Mouse (Mus musculus) embryonic facial prominence, embryonic 12.5 days (tissue): ENCODE data around the gene Rasal2. TPM values are rescaled to one million over a fixed set of nuclear protein-coding genes. Genes with fewer than 3 reads are reported as not detected.

ENCODE experiments used
- ATAC-seq: fragments of 200-750 bp; cut with Nextera tagmentation; 2 replicates; pipeline ENCODE4 v1.8.0; 2017; ENCODE audit not compliant: insufficient number of reproducible peaks, insufficient read depth, low FRiP score, low TSS enrichment
- H3K27ac ChIP-seq: fragments of 300-500 bp; sonication (generic); 2 replicates; pipeline ENCODE4 v1.5.1; 2016; ENCODE audit warnings: mild to moderate bottlenecking
- H3K27me3 ChIP-seq: fragments of 300-500 bp; sonication (generic); 2 replicates; pipeline ENCODE4 v1.6.1; 2016; ENCODE audit warnings: mild to moderate bottlenecking, moderate library complexity
- H3K36me3 ChIP-seq: fragments of 300-500 bp; sonication (generic); 2 replicates; pipeline ENCODE4 v1.6.1; 2016; ENCODE audit warnings: mild to moderate bottlenecking
- H3K4me1 ChIP-seq: fragments of 300-500 bp; sonication (generic); 2 replicates; pipeline ENCODE4 v1.6.1; 2016
- H3K4me2 ChIP-seq: fragments of 300-500 bp; sonication (generic); replicated peaks from 2 replicates; pipeline ENCODE4 v1.6.1; 2016; ENCODE audit warnings: mild to moderate bottlenecking, moderate library complexity
- H3K4me3 ChIP-seq: fragments of 300-500 bp; sonication (generic); 2 replicates; pipeline ENCODE4 v1.5.1; 2016; ENCODE audit warnings: mild to moderate bottlenecking
- H3K9ac ChIP-seq: fragments of 300-500 bp; sonication (generic); 2 replicates; pipeline ENCODE4 v1.6.1; 2016; ENCODE audit warnings: mild to moderate bottlenecking, moderate library complexity
- H3K9me3 ChIP-seq: fragments of 300-500 bp; sonication (generic); 2 replicates; pipeline ENCODE4 v1.6.1; 2016; ENCODE audit warnings: mild to moderate bottlenecking, moderate library complexity
- whole genome bisulfite sequencing: fragments of 180-500 bp; shearing (Covaris S2); methylation state at CpG from one replicate; pipeline ENCODE4 v1.1.7; 2016; 5-methylcytosine and 5-hydroxymethylcytosine counted together
- polyA plus RNA-seq: library from polyadenylated mRNA; unstranded; fragments of >200 nt; fragmentation: Nextera tagmentation; extraction: Ambion mirVana; gene quantifications from 2 replicates; pipeline ENCODE4 v1.2.1, GENCODE M21; 2016

Rasal2 gene
- 15.8 and 16.2 TPM in 2 replicates for polyA plus RNA-seq

DNA sequence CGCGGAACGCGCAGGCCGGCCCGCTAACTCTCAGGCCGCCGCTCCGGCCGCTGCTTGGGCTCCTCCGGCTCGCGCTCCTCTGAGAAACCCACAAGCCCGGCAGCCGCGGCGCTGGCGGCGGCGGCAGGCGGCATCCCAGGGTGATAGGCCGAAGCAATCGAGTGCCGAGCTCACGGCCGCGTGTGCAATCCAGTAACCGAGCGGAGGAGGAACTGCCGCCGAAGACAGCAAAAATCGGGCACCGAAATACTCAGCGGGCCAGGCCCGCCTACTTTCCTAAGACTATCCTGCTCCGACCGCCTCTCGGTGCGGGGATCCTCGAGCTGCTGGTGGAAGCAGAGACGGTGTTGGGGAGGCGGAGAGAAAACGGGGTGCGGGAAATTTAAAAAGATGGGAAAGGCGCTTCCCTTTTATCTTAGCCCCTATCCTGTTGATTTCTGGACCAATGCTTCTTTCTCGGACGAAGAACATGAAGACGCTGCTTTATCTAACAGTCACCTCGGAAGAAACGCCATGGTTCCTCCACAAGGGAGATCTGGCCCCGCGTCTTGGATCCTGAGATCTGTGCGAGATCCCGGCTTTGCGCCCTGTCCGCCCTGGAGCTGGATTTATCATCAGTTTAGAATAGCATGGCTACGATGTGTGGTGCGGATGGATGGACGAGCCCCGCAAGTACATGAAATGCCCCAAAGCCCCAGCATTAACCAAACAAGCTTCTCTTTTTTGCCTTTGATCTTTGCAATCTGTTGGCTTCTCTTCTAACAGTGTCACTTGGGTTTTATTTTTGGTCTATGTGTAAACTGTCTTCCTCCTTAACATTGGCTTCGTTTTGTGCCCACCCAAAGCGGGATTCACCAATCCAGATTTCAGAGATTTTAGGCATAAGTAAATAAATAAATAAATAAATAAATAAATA lies at the start of gene Rasal2:
TSS of gene Rasal2 (minus strand) at position 142 of the 916 bp plus-strand sequence.
- H3K9me3 ChIP-seq: no peaks in the 10 kb centered on the region
- H3K27ac ChIP-seq: peak within 1 kb of the TSS; percentile 95
- WGBS: under 1% methylated on average over 62 of the region's 62 CpGs
- H3K4me3 ChIP-seq: peak within 1 kb of the TSS; percentile 95
- H3K27me3 ChIP-seq: no peaks in the 10 kb centered on the region
- ATAC-seq: peak; percentile 98
- H3K4me1 ChIP-seq: peaks cover 11% of the 10 kb centered on the region; the same call in 1 of the 2 replicates
- no peaks in the 10 kb centered on the region for H3K36me3 ChIP-seq
- H3K9ac ChIP-seq: peak within 1 kb of the TSS; percentile 88
- peak within 1 kb of the TSS; percentile 85 for H3K4me2 ChIP-seq

DNA sequence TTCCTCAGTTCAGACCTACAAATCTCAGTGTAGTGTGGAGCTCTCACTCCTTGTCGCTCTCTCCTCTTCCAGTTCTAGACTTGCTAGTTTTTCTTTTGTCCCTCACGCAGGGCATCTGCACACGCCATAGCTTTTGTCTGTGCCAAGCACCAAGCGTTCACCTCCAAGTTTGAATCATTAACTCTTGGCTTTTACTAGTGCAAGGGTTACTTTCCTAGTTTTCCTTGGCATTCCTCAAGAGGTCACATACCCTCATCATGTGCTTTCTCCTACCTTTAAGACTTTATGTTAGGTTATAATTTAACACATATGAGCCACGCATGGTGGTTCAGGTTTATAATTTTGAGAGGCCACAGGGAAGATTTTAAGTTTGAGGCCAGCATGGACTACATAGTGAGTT lies 48.9 kb upstream of the Rasal2 start:
- no peak overlapping the region for H3K4me2 ChIP-seq

DNA sequence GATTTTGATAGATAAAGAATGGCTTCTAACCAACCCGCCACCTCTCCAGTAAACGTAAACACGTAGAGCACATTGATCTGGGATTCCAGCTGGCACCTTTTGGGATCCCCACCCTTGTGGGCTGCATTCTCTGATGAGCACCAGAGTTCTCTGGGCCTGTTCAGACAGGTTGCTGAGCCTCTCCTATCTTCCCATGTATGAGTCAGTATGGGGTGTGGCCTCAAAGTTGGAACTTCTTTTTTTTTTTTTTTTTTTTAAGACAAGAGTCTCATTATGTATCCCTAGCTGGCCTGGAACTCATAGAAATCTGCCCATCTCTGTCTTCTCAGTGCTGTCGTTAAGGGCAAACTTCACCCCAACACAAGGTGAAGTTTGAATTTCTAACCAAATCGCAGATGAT lies 47.5 kb upstream of the Rasal2 start:
- WGBS: 85% methylated on average over 5 of the region's 5 CpGs
- Histone ChIP-seq H3K4me2 (no peak overlapping the region), H3K9ac (no peak overlapping the region), H3K4me3 (no peak overlapping the region), H3K9me3 (no peaks in the 10 kb centered on the region), H3K27me3 (no peaks in the 10 kb centered on the region), H3K27ac (no peak overlapping the region), H3K36me3 (no peaks in the 10 kb centered on the region), H3K4me1 (peaks cover 8% of the 10 kb centered on the region)
- ATAC-seq: no peak

More for the DNA sequence above, 48.9 kb upstream of the Rasal2 start:
- no peak overlapping the region for H3K9ac ChIP-seq
- no peaks in the 10 kb centered on the region for H3K36me3 ChIP-seq
- no peak overlapping the region for H3K27ac ChIP-seq
- no peak overlapping the region for H3K4me3 ChIP-seq
- H3K4me1 ChIP-seq: peaks cover 8% of the 10 kb centered on the region
- no peaks in the 10 kb centered on the region for H3K9me3 ChIP-seq
- no peak for ATAC-seq
- H3K27me3 ChIP-seq: no peaks in the 10 kb centered on the region
- 94% methylated on average over 5 of the region's 5 CpGs for WGBS

DNA sequence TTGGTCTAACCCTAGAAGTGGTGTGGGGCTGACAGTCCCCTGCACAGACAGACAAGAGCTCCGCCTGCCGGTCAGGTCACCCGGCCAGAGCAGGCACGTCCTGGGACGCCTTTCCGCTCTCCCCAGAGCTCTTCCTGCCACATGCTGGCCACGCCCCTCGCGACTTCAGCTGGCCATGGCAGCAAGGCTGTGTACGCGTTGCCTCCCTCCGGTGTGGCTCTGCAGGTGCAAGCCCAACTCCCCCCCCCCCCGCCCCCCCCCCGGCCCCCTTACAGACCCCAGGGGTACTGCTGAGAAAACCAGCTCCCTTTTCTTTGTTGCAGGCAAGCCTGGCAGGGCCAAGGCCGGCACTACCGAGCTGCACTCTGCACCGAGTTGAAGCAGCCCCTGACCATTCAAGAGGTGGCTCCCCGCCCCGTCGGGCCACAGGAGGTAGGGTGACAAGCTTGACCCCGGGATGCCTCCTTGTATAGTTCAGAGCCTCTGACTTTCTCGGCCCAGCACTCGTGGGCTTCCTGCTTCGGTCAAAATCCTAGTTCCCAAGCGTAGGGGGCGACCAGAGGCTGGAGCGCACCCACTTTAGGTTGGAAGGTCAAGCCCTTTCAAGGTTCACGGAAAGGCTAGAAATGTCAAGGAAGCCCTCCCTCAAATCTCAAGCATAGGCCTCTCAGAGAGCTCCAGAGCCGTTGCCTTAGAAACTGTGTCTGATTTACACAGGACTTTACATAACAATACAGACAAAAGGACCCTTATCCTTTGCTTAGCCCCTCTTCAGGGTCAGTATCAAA lies 46.2 kb upstream of the Rasal2 start, which contains the start of gene Cryzl2:
TSS of gene Cryzl2 (plus strand) at position 157 of the 788 bp plus-strand sequence.
- no peak within 1 kb of the TSS for H3K27ac ChIP-seq

DNA sequence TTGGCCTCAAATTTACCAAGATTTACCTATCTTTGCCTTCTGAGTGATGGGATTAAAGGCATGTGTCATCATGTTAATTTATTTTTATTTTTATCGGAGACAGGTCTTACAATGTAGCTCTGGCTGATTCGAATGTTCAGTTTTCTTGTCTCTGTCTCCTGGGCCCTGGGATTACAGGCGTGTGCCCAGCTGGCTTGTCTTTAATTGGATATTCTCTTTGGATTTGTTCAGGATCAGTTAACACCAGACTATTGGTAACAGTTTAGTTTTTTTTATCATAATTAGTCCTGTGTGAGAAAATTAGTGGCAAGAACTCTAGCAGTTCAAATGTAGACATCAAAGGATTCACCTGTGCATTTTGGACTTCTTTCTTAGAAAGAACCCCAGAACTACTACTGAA lies 45.4 kb upstream of the Rasal2 start:
- no peak overlapping the region for H3K9ac ChIP-seq
- no peaks in the 10 kb centered on the region for H3K36me3 ChIP-seq
- no peak for ATAC-seq
- peaks cover 11% of the 10 kb centered on the region for H3K4me1 ChIP-seq
- H3K4me3 ChIP-seq: no peak overlapping the region
- H3K27ac ChIP-seq: no peak overlapping the region
- no peaks in the 10 kb centered on the region for H3K27me3 ChIP-seq
- peak overlapping the region; percentile 63; the same call in 1 of the 2 replicates for H3K4me2 ChIP-seq
- WGBS: 79% methylated on average over 3 of the region's 3 CpGs
- no peaks in the 10 kb centered on the region for H3K9me3 ChIP-seq

More for the DNA sequence above, 46.2 kb upstream of the Rasal2 start, which contains the start of gene Cryzl2:
- peak within 1 kb of the TSS; percentile 40 for H3K4me3 ChIP-seq
- H3K4me1 ChIP-seq: peaks cover 8% of the 10 kb centered on the region
- H3K27me3 ChIP-seq: no peaks in the 10 kb centered on the region
- H3K36me3 ChIP-seq: no peaks in the 10 kb centered on the region
- H3K4me2 ChIP-seq: peak within 1 kb of the TSS; percentile 63
- ATAC-seq: peak; percentile 84
- no peaks in the 10 kb centered on the region for H3K9me3 ChIP-seq
- WGBS: 7% methylated on average over 27 of the region's 29 CpGs
- H3K9ac ChIP-seq: peak within 1 kb of the TSS; percentile 39

DNA sequence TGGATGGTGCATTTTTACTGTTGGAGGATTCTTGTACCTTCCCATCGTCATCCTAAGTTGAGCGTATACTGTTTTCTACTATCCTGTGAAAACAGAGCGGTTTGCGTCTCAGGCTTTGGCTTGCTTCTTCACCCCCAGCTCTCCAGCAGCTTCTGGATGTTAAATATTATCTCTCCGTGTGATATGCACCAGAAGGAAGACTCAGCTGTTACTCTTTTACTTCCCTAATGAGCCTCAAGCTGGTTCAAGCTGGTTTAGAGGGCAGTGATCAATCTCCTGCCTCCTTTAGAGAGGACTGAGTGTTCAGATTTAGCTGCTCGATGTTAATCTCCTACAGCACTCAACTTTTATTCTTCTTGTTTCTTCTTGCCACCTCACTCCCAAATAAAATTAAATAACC lies 42.5 kb upstream of the Rasal2 start:
- peaks cover 14% of the 10 kb centered on the region for H3K4me1 ChIP-seq
- 88% methylated on average over 6 of the region's 6 CpGs for WGBS
- ATAC-seq: no peak
- no peak overlapping the region for H3K27ac ChIP-seq
- no peak overlapping the region for H3K4me3 ChIP-seq
- no peak overlapping the region for H3K9ac ChIP-seq
- 0 out of 2 replicates have a peak, but pooled peaks cover 3% of the 10 kb centered on the region for H3K27me3 ChIP-seq
- H3K9me3 ChIP-seq: no peaks in the 10 kb centered on the region
- H3K4me2 ChIP-seq: no peak overlapping the region
- no peaks in the 10 kb centered on the region for H3K36me3 ChIP-seq

DNA sequence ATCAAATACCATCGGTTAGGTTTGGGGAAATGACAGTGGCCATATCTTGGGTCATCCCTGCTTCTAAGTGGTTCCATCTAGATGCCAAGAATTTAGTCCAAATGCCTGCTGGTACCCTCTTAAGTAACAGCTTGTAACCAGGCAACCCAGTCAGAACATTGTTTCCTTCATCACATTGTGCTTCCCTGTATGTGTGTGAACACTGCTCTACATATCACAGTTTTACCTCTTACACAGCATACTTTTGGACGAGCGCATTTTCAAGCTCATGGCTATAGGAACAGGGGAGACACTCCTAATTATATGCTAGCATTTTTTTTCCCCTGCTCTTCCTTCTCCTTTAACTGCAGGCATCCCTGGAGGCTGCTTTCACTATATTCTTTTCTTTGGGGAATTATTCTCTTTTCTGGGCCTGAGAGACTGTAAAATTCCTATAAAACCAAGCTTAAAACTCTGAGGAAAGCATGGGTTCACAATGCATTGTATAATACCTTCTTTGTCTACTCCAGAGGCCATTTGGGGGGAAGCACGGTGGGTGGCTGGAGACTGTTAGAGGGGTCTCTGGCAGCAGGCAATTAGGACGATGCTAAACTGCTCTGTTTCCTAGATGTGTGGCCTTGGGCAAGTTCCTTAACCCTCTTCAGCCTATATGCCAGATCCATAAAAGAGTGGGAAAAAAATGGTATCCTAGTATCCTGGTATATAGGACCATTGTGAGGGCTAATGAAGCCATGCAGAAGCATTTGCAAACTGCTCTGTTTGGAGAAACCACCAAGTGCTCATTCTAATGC lies 40.6 kb upstream of the Rasal2 start:
- Histone ChIP-seq H3K27ac (no peak overlapping the region), H3K4me2 (no peak overlapping the region), H3K4me3 (no peak overlapping the region), H3K4me1 (peaks cover 16% of the 10 kb centered on the region), H3K9me3 (no peaks in the 10 kb centered on the region), H3K9ac (no peak overlapping the region), H3K36me3 (no peaks in the 10 kb centered on the region), H3K27me3 (0 out of 2 replicates have a peak, but pooled peaks cover 7% of the 10 kb centered on the region)
- 46% methylated on average over 5 of the region's 5 CpGs for WGBS
- ATAC-seq: no peak

DNA sequence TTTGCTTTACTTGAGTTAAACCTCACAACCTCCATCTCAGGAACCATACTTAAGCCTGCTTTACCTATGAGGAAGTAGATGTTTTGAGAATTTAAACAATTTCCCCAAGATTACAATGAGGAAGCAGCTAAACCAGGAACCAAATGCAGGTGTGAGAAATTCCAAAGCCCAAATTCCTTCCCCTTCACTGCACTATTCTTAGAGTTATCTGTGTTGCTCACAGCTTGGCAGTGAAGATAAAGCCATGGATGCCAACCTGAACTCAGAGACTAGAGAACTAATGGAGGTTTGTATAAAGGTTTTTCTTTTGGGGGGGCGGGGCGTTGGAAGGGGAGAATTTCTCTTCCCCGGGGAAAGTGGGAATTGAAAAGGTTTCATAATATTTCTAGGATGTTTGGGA lies 39.9 kb upstream of the Rasal2 start:
- 80% methylated on average over 3 of the region's 3 CpGs for WGBS
- Histone ChIP-seq H3K4me3 (no peak overlapping the region), H3K36me3 (no peaks in the 10 kb centered on the region), H3K9me3 (no peaks in the 10 kb centered on the region), H3K4me2 (no peak overlapping the region), H3K9ac (no peak overlapping the region), H3K4me1 (peaks cover 19% of the 10 kb centered on the region), H3K27ac (no peak overlapping the region), H3K27me3 (0 out of 2 replicates have a peak, but pooled peaks cover 7% of the 10 kb centered on the region)
- no peak for ATAC-seq

DNA sequence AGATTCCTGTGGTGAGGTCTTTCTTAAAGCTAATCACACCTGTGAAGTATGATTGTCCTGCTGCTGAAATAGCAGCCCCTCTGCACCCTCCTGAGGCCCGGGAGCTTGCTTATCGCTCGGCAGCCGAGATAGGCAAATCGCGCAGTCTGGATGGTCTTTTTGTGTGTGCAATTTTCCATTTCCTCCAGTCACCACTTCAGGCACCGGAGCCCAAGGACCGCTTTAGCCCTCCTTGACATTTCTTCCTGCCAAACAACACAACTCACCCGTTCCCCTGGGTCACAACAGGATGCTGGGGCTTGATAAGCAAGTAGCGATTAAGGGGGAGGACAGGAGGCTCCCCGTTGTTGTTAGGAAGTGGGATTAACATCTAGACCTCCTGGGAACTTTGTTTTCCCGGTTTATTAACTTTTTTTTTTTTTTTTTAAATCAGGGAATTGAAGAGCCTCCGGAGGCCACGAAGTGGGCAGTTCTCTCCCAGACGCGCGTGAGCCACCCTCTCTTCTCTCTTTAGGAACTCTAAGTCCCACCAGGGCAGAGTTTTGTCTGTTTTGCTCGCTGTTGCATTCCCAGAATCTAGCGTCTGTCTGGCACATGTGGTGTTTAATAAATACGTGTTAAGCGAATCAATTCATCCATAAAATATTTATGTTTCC lies 37.7 kb upstream of the Rasal2 start:
- Histone ChIP-seq H3K9ac (no peak overlapping the region; the same call in 1 of the 2 replicates), H3K27ac (0 out of 2 replicates have a peak overlapping the region, but pooled peaks have one; percentile 30)
- no peak; the same call in 1 of the 2 replicates for ATAC-seq

DNA sequence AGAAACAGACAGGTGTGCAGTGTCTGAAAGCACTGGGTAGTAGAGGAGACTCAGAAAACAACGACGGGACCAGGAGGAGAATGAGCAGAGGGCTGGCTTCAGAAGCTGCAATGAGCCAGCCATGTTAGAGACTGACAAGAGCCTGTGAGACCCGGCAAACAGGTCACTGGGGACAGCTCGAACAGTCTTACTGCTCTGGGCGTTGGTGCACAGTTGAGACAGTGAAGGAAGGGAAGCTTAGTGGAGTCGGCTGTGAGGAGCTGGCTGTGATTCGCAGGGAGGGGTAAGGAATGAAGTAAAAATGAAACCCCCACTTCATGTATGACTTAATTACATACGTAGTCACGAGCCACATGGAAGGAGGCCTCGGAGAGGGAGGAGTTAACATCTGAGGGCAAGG lies 37.1 kb upstream of the Rasal2 start:
- H3K4me2 ChIP-seq: peak overlapping the region; percentile 45
- H3K27ac ChIP-seq: 0 out of 2 replicates have a peak overlapping the region, but pooled peaks have one; percentile 30
- no peaks in the 10 kb centered on the region for H3K36me3 ChIP-seq
- no peak overlapping the region for H3K9ac ChIP-seq
- ATAC-seq: no peak
- H3K9me3 ChIP-seq: no peaks in the 10 kb centered on the region
- 0 out of 2 replicates have a peak overlapping the region, but pooled peaks have one; percentile 12 for H3K4me3 ChIP-seq
- H3K27me3 ChIP-seq: 0 out of 2 replicates have a peak, but pooled peaks cover 7% of the 10 kb centered on the region
- 4% methylated on average over 10 of the region's 10 CpGs for WGBS
- peaks cover 19% of the 10 kb centered on the region for H3K4me1 ChIP-seq

More for the DNA sequence above, 37.7 kb upstream of the Rasal2 start:
- WGBS: 4% methylated on average over 21 of the region's 21 CpGs
- peak overlapping the region; percentile 12; the same call in 1 of the 2 replicates for H3K4me3 ChIP-seq
- peak overlapping the region; percentile 45 for H3K4me2 ChIP-seq
- H3K27me3 ChIP-seq: 0 out of 2 replicates have a peak, but pooled peaks cover 7% of the 10 kb centered on the region
- H3K9me3 ChIP-seq: no peaks in the 10 kb centered on the region
- peaks cover 19% of the 10 kb centered on the region for H3K4me1 ChIP-seq
- H3K36me3 ChIP-seq: no peaks in the 10 kb centered on the region
